Mouse (Mus musculus) natural killer cell, adult 2 months (primary cell): Measurements from ENCODE around the gene Slc12a8.

Experiments
- DNase-seq, 2 experiments: peaks; one replicate each; pipeline ENCODE4 v3.0.0; 2022; ENCODE audit warnings: low spot score in 2 of 2

Gene Slc12a8

DNA sequence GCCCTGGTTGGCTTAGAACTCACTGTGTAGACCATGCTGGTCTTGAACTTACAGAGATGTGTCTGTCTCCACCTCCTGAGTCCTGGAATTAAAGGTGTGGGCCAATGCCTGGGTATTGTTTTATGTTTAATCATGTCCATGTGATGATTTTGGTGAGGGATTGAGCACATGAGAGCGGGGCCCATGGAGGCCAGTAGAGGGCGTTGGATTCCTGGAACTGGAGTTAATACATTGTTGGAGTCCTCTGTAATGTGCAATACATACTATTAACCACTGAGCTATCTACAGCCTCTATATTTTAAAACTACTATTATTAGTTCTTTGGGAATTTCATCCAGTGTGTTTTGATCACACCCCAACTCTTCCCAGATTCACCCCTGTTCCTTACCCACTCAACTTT, 27.2 kb downstream of the Slc12a8 start:
- no peak for DNase-seq

DNA sequence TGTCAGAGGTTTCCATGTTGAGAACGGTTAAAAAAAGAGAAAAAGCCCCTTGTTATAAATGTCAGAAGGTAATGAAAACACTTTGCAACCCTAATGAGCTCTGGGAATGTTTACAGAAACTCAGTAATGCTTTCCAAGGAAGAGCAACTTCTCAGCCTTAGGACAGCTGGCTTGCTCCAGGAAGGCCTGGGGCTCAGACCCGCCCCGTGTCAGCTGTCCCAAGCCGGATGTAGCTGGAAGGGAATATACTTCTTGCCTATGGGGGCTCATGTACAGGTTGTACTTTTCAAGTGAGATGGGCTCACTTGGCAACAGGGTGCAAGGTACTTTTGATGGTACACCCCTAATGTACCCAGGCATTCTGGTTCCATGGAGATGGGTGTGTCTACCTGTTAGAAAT, 28.4 kb downstream of the Slc12a8 start:
- DNase-seq = no peak

GRCm38 (mm10) chr16:33553689-33554342, 36.7 kb downstream of the Slc12a8 start:
- no peak for DNase-seq

DNA sequence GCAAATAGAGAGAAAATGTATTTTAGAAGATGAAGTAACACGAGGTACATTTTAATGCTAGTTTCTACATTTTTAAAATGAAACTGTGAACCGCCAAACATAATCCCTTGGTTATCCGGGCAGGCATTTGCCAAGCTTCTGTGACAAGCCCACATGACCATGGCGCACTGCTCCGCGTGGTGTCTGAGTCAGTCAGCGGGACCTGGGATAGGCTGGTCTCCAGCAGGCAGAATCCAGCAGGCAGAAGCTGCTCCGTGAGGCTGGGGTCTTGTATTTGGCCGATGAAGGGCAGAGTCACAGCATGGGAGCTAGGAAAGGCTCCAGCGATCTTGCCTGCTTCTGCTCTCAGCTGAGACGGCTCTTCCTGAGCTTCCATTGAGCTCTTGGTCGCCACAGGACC, 41.0 kb downstream of the Slc12a8 start:
- DNase-seq = no peak

- peak in 1 of 2 experiments; percentile 50 for DNase-seq
Observed at GRCm38 (mm10) chr16:33560281-33560680, 43.2 kb downstream of the Slc12a8 start.

GRCm38 (mm10) chr16:33561308-33562009, 44.3 kb downstream of the Slc12a8 start:
- no peak for DNase-seq

DNA sequence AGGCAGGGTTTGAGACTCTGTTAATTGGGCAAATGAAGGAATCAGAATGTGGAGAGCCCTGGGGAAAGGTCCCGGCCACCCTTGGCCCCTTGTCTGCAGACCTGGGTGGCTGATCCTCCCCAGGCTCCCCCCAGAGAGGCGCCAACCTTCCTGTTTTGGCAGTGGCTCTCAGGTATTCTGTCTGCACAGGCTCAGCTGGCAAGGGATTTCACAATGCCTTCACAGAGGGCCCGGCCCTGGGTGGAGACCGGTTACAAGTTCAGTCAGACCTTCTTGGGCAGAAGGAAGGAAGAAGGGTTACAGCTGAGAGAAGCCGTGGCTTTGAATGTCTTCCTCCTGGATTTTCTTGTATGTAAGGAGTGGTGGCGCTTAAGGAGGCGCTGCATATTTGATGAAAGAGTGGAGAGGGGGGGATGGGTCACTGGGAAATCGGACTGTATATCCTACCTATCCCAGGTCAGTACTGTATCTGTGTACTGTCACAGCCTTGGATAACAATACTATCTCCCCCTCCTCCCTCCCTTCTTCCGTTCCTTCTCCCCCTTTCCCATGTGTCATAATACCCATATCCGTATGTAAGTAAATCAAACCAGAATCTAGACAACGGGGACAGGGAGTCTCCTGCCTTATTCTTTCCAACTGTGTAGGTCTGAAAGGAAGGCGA, 45.9 kb downstream of the Slc12a8 start:
- DNase-seq = no peak

- no peak for DNase-seq
Observed at GRCm38 (mm10) chr16:33563538-33564013, 46.4 kb downstream of the Slc12a8 start.

GRCm38 (mm10) chr16:33566467-33566866, 49.3 kb downstream of the Slc12a8 start:
- no peak for DNase-seq

GRCm38 (mm10) chr16:33567736-33568135, 50.6 kb downstream of the Slc12a8 start:
- no peak for DNase-seq

DNA sequence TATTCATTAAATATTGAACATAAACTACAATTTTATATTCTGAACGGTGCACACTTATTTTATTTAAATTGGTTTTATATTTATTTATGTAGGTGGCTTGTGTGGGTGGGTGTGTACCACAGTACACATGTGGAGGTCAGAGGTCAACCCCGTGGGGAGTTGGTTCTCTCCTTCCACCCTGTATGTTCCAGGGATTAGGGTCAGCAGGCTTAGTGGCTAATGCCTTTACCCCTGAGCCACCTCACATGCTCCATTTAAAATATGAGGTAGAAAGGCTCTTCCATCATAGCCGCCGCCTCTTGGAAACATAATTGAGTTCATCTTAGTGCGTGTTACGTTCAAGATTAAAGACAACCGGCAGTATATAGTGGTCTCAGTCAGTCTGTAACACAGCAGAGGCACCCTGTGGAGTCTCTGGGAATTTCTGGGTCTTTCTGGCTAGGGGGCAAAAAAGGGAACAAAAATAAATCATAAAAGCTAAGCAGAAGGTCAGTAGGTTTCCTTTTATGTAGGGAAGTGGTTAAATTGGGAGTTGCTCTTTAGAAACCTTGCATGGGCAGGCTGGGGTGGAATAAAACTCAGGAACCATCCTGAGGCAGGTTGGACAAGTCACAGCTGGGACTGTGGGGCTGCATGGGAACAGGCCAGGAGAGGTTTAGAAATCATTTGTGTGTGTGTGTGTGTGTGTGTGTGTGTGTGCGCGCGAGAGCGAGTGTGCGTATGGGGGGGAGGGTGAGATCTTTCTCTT, 51.3 kb downstream of the Slc12a8 start:
- DNase-seq = no peak

- DNase-seq = no peak
Observed at GRCm38 (mm10) chr16:33572646-33573045, 55.5 kb downstream of the Slc12a8 start.

GRCm38 (mm10) chr16:33573703-33574102, 56.6 kb downstream of the Slc12a8 start:
- DNase-seq = peak in 1 of 2 experiments; percentile 15

- no peak for DNase-seq
Observed at GRCm38 (mm10) chr16:33575728-33576127, 58.6 kb downstream of the Slc12a8 start.

GRCm38 (mm10) chr16:33576271-33577189, 59.4 kb downstream of the Slc12a8 start:
- DNase-seq = no peak

- no peak for DNase-seq
Observed at GRCm38 (mm10) chr16:33578462-33578861, 61.3 kb downstream of the Slc12a8 start.

DNA sequence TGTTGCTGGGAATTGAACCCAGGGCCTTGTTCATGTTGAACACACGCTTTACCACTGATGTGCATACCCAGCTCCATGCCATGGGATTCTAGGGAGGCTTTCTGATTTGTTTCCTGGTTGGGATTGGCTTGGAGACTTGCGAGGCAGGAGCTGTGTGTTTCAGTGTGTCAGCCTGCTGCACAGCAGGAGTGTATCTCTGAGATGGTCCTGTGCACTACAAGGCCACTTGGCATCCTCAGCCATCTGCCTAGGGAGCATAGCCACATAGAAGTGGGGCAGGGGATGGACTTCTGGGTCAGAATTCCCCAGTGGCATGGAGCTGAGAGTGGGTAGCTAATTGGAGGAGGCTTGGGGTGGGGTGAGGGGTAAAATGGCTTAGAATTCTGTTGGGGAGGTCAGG, 63.2 kb downstream of the Slc12a8 start:
- no peak for DNase-seq

- DNase-seq = no peak
Observed at GRCm38 (mm10) chr16:33580736-33581241, 63.7 kb downstream of the Slc12a8 start.

- DNase-seq = no peak
Observed at GRCm38 (mm10) chr16:33581661-33582099, 64.6 kb downstream of the Slc12a8 start.

DNA sequence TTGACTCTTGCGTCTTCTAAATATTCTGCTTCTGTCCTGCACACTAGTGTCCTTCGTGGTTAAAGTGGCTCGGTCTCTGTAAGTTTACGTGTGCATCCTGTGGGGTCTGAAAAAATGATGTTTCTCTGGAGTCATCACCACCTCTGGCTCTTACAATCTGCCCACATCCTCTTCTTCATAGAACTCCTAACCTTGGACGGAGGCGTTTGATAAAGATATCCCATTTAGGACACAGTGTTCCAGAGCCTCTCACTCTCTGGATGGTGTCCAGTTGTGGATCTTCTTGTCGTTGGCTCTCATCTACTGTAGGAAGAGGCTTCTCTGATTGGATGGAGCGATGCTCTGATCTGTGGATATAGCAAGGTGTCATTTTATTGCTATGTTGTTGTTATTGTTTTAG, 65.4 kb downstream of the Slc12a8 start:
- no peak for DNase-seq

GRCm38 (mm10) chr16:33583333-33583732, 66.2 kb downstream of the Slc12a8 start:
- DNase-seq = no peak
